Mouse (Mus musculus) B cell, adult (primary cell): ENCODE data around the gene Ceacam5. TPM values are rescaled to one million over a fixed set of nuclear protein-coding genes. Genes with fewer than 3 reads are reported as not detected.

Experiments used
- total RNA-seq: library from RNA; stranded (reverse); gene quantifications from 4 replicates; pipeline ENCODE4 v1.2.4, GENCODE M21; 2023; ENCODE audit not compliant: inconsistent age

Gene Ceacam5
- not detected in 4 replicates for total RNA-seq

DNA sequence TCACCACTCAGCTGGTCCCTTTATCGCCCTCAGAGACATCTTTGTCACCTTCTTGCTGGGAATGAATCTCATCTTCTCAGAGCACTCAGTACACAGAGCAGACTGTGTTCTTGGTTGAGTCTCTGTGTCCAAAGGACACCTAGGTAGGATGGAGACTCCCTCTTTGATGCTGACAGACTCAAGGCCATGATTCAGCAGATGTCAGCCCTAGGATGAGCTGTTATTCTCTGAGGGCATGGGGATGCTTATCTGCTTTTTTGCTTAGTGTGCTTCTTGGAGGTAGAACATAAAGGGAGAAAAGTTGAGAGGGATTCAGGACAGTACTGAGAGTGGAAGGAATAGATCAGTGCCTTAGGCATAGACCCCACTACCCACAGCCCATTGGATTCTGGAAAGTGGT is at the start of gene Ceacam5:
TSS of gene Ceacam5 (plus strand) at position 301 of the 400 bp plus-strand sequence.

Other genes with a start within 250 kb of the Ceacam5 start
- gene Ceacam14, start 99.4 kb downstream of the Ceacam5 start, total RNA-seq = not detected in 4 replicates
- not detected in 4 replicates for gene Gm5155, start 158.5 kb downstream of the Ceacam5 start, total RNA-seq